Mouse (Mus musculus) frontal cortex, postnatal 10 days (tissue): ENCODE results near the gene Tuba1b.

Experiments used
- DNase-seq, 2 experiments: peaks; one replicate each; pipeline ENCODE4 v3.0.0; 2022; ENCODE audit warnings: low spot score in 2 of 2, mixed read lengths in 1 of 2

Gene Tuba1b

GRCm38 (mm10) chr15:98934217-98934839, at the start of gene Tuba1b:
Gene Tuba1b, minus strand, starts transcription at chr15:98934565.
- peak; percentile 90 for DNase-seq

- DNase-seq = no peak
These were observed 49.2 kb upstream of the Tuba1b start for GRCm38 (mm10) chr15:98983431-98984081.

- DNase-seq = no peak
These were observed 47.7 kb upstream of the Tuba1b start for GRCm38 (mm10) chr15:98982100-98982499.

GRCm38 (mm10) chr15:98980012-98980614, 45.7 kb upstream of the Tuba1b start:
- DNase-seq = no peak

- DNase-seq = no peak
These were observed 44.2 kb upstream of the Tuba1b start for GRCm38 (mm10) chr15:98978409-98979172.

GRCm38 (mm10) chr15:98977759-98978408, 43.5 kb upstream of the Tuba1b start:
- peak; percentile 65 to 72 for DNase-seq

- no peak for DNase-seq
These were observed 42.7 kb upstream of the Tuba1b start for GRCm38 (mm10) chr15:98976763-98977758.

- no peak for DNase-seq
These were observed 38.8 kb upstream of the Tuba1b start for GRCm38 (mm10) chr15:98973015-98973614.

- peak in 1 of 2 experiments; percentile 75 for DNase-seq
These were observed 37.4 kb upstream of the Tuba1b start for GRCm38 (mm10) chr15:98971576-98972320.

GRCm38 (mm10) chr15:98971111-98971510, 36.7 kb upstream of the Tuba1b start:
- DNase-seq = peak in 1 of 2 experiments; percentile 59

GRCm38 (mm10) chr15:98969372-98970101, 35.2 kb upstream of the Tuba1b start:
- DNase-seq = peak in 1 of 2 experiments; percentile 13

- peak; percentile 68 to 72 for DNase-seq
These were observed 34.5 kb upstream of the Tuba1b start for GRCm38 (mm10) chr15:98968701-98969371.

GRCm38 (mm10) chr15:98959531-98959930, 25.2 kb upstream of the Tuba1b start:
- DNase-seq = no peak

- DNase-seq = no peak
These were observed 24.6 kb upstream of the Tuba1b start for GRCm38 (mm10) chr15:98958901-98959420.

GRCm38 (mm10) chr15:98957475-98957874, 23.1 kb upstream of the Tuba1b start:
- no peak for DNase-seq

GRCm38 (mm10) chr15:98956000-98956399, 21.6 kb upstream of the Tuba1b start:
- no peak for DNase-seq

GRCm38 (mm10) chr15:98955324-98955723, 21.0 kb upstream of the Tuba1b start:
- DNase-seq = no peak
